Mouse (Mus musculus): Measurements from ENCODE around the gene Olfr315. TPM values are rescaled to one million over a fixed set of nuclear protein-coding genes. Genes with fewer than 3 reads are reported as not detected.
"Not testable (repeated sequence)": the region's sequence is repeated elsewhere in the genome, so short reads cannot be mapped to it uniquely, and the experiment has no call there.

The Olfr315 gene
- total RNA-seq, 1 experiment from 2014 or later, result not detected

DNA sequence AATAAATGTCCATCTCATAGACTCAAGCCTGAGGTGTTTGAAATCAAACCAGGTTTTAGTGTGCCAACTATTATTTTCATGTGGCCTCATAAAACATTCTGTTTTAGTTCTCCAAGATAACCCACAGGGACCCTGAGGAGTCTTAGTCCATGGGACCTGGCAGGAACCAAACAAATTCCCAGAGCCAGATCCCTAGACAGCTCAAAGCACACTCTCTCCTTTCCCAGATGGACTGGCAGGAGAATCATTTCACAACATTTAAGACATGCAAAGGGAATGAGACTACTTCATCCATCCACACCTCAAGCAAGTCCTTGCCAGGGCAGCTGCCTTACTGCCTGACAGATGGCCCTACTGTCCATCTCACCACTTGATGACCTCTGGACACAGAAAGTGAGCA, 55.9 kb downstream of the Olfr315 start, which contains the start of gene Olfr312:
Gene Olfr312, plus strand, starts transcription at position 301 of the 400 bp plus-strand sequence.
- DNase-seq, result not testable (repeated sequence)

DNA sequence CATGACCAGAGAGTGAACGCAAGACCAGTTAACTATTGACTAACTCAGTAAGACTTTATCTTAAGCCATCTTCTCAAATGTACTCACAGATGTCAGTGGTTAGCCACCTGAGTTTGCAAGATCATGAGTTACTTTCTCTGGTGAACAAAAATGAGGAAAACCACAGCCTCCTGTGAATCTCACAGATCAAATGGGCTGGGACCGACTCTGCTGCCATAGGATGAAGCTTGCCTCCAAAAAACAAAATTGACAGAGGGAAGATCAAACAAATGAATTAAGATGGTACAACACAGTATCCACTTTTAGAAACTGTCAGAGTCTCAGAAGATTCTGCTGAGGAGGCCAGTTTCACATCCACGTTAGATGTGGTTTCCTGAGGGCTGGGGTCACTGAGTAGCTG, 56.8 kb downstream of the Olfr315 start:
- DNase-seq, result no peak

Other genes with a start within 250 kb of the Olfr315 start
- not detected in 2 replicates for gene Olfr330, start 238.4 kb upstream of the Olfr315 start, total RNA-seq (2021)
- not detected in 2 replicates for gene Olfr329-ps, start 226.8 kb upstream of the Olfr315 start, total RNA-seq (2021)
- 0.15 TPM in 1 of 2 replicates, not detected in the other for gene Olfr328, start 217.6 kb upstream of the Olfr315 start, total RNA-seq (2021)
- gene Olfr224, start 202.6 kb upstream of the Olfr315 start, total RNA-seq (2021), result not detected in 2 replicates
- not detected in 2 replicates for gene Olfr325, start 195.5 kb upstream of the Olfr315 start, total RNA-seq (2021)
- gene Olfr324, start 178.1 kb upstream of the Olfr315 start, total RNA-seq (2021), result not detected in 2 replicates
- not detected in 2 replicates for gene 2210407C18Rik, start 157.1 kb upstream of the Olfr315 start, total RNA-seq (2021)
- not detected in 2 replicates for gene Olfr323, start 142.7 kb upstream of the Olfr315 start, total RNA-seq (2021)
- 0.49 and 1.3 TPM in 2 replicates for gene Trim58, start 132.7 kb upstream of the Olfr315 start, total RNA-seq (2021)
- gene Olfr322, start 114.4 kb upstream of the Olfr315 start, total RNA-seq (2021), result not detected in 2 replicates
- not detected in 2 replicates for gene Olfr320, start 92.1 kb upstream of the Olfr315 start, total RNA-seq (2021)
- not detected in 2 replicates for gene Olfr319, start 74.0 kb upstream of the Olfr315 start, total RNA-seq (2021)
- gene Olfr318, start 49.2 kb upstream of the Olfr315 start, total RNA-seq (2021), result not detected in 2 replicates
- gene Olfr317, start 34.0 kb upstream of the Olfr315 start, total RNA-seq (2021), result not detected in 2 replicates
- not detected in 2 replicates for gene Olfr316, start 20.5 kb upstream of the Olfr315 start, total RNA-seq (2021)
- gene Olfr314, start 9.8 kb downstream of the Olfr315 start, total RNA-seq (2021), result not detected in 2 replicates
- 4.2 and 4.9 TPM in 2 replicates for gene Fam183b, start 28.8 kb downstream of the Olfr315 start, total RNA-seq (2021)
- not detected in 2 replicates for gene Olfr313, start 41.8 kb downstream of the Olfr315 start, total RNA-seq (2021)
- gene Olfr312, start 56.0 kb downstream of the Olfr315 start, total RNA-seq (2021), result not detected in 2 replicates
- gene Olfr311, start 66.1 kb downstream of the Olfr315 start, total RNA-seq (2021), result not detected in 2 replicates
- gene Gm12258, start 74.0 kb downstream of the Olfr315 start, total RNA-seq (2021), result 4.4 and 6.3 TPM in 2 replicates
- gene 2810021J22Rik, start 94.0 kb downstream of the Olfr315 start, total RNA-seq (2021), result 5.3 and 7.6 TPM in 2 replicates
- gene Zfp39, start 131.0 kb downstream of the Olfr315 start, total RNA-seq (2021), result 5.2 and 6.0 TPM in 2 replicates
- 0.26 and 3.4 TPM in 2 replicates for gene Btnl10, start 144.7 kb downstream of the Olfr315 start, total RNA-seq (2021)
- gene Rnf187, start 165.7 kb downstream of the Olfr315 start, total RNA-seq (2021), result 147 and 153 TPM in 2 replicates
- 16.4 and 23.5 TPM in 2 replicates for gene Hist3h2ba, start 175.7 kb downstream of the Olfr315 start, total RNA-seq (2021)
- 24.4 and 26.8 TPM in 2 replicates for gene Hist3h2a, start 181.5 kb downstream of the Olfr315 start, total RNA-seq (2021)
- 0.11 TPM in 1 of 2 replicates, not detected in the other for gene Trim17, start 181.5 kb downstream of the Olfr315 start, total RNA-seq (2021)
- gene Trim11, start 204.9 kb downstream of the Olfr315 start, total RNA-seq (2021), result 25.5 and 29.9 TPM in 2 replicates

All from adrenal gland, postnatal 14 days (tissue).